Mouse (Mus musculus) liver, adult 2 months (tissue): ENCODE measurements at regions not wholly inside any gene's neighbourhood (a gene's known extent, or its start where the extent isn't known, plus 50 kb on each side); places are given as distances from the start of the nearest gene placed in this dataset.
A peak's percentile ranks its signal among the peaks of the same experiment; 100 is the strongest.

ENCODE experiments used
- DNase-seq: peaks from one replicate; pipeline ENCODE4 v3.0.0-alpha.2; 2011; ENCODE audit warnings: low read depth, low spot score; ENCODE audit errors: extremely low read depth
- H3K27ac ChIP-seq: fragments of 200-500 bp; replicated peaks from 2 replicates; pipeline ENCODE4 v1.5.1; 2012; ENCODE audit warnings: low read depth, mild to moderate bottlenecking, control low read depth, inconsistent platforms, low read length; ENCODE audit not compliant: insufficient read depth
- H3K27me3 ChIP-seq: fragments of 200-500 bp; 2 replicates; pipeline ENCODE4 v1.6.1; 2012; ENCODE audit warnings: mild to moderate bottlenecking, moderate library complexity, low read length, inconsistent platforms; ENCODE audit not compliant: control insufficient read depth, insufficient read depth
- H3K36me3 ChIP-seq: fragments of 200-500 bp; 2 replicates; pipeline ENCODE4 v1.6.1; 2012; ENCODE audit warnings: low read length, inconsistent platforms; ENCODE audit not compliant: control insufficient read depth, insufficient read depth
- H3K4me1 ChIP-seq: fragments of 200-500 bp; 2 replicates; pipeline ENCODE4 v1.6.1; 2011; ENCODE audit warnings: low read length; ENCODE audit not compliant: control insufficient read depth, insufficient read depth
- H3K4me3 ChIP-seq: fragments of 200-500 bp; 2 replicates; pipeline ENCODE4 v1.5.1; 2011; ENCODE audit warnings: low read depth, mild to moderate bottlenecking, control low read depth, low read length, moderate library complexity; ENCODE audit not compliant: insufficient read depth
- H3K79me2 ChIP-seq: fragments of 200-500 bp; 2 replicates; pipeline ENCODE4 v1.6.1; 2012; ENCODE audit warnings: inconsistent platforms, mild to moderate bottlenecking, low read length, moderate library complexity; ENCODE audit not compliant: control insufficient read depth, insufficient read depth
- H3K9ac ChIP-seq: fragments of 200-500 bp; 2 replicates; pipeline ENCODE4 v1.6.1; 2012; ENCODE audit warnings: low read depth, mild to moderate bottlenecking, control low read depth, inconsistent platforms, low read length
- CTCF ChIP-seq: fragments of 200-500 bp; IDR thresholded peaks from 2 replicates; pipeline ENCODE4 v1.5.1; 2011; ENCODE audit warnings: low read depth, low read length, control low read depth
- POLR2A ChIP-seq: fragments of 200-500 bp; IDR thresholded peaks from 2 replicates; pipeline ENCODE4 v1.6.1; 2011; ENCODE audit warnings: low read length, control low read depth; ENCODE audit not compliant: insufficient read depth; ENCODE audit errors: extremely low read depth
- WGBS: fragments of 180-500 bp; shearing (Covaris S2); methylation state at CpG from one replicate; pipeline ENCODE4 v1.1.7; 2018; 5-methylcytosine and 5-hydroxymethylcytosine counted together

DNA sequence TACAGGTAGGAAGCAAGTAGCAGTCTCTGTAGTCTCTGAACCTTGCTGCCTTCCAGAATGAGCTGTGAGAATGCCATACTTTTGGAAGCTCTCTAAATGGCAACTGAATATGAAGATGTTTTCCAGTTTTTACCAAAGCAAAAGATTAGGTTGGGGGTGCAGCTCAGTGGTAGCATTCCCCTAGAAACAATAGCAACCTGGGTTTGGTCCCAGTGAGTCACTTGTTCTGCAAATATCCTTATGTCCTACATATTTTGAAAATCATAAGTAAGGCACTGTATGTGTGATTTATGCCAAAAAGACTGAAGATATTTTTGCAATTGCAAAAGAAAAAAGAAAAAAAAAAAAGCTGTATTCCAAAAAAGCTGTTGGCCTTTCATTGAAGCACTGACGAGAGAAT, 118.6 kb upstream of the Car8 start:
- H3K27ac ChIP-seq = no peak overlapping the region
- no peaks in the 10 kb centered on the region for H3K79me2 ChIP-seq
- no peak for DNase-seq
- TF ChIP-seq POLR2A (no peak), CTCF (no peak)
- H3K36me3 ChIP-seq = no peaks in the 10 kb centered on the region
- H3K4me3 ChIP-seq = no peak overlapping the region
- no peak overlapping the region for H3K9ac ChIP-seq
- peaks cover 18% of the 10 kb centered on the region; the same call in 1 of the 2 replicates for H3K4me1 ChIP-seq
- 91% methylated on average over 1 of the region's 1 CpGs for WGBS
- no peaks in the 10 kb centered on the region for H3K27me3 ChIP-seq

DNA sequence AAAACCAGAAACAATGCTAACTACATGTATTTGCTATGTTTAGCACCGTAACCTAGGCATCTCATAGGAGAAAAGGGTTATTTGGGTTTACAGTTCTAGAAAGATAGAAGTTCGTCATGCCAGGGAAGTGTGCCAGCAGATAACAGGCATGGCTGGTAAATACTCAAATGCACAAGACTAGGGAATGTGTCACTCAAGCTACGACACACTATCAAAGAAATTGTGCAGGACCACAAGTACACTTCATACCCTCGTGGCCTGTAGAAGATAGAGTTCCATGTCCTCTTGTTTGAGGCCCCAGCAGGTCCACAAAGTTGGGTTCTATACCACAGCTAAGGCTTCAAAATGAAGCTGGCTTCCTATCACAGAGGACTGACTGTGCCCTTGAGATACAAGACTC, 103.1 kb upstream of the Car8 start:
- Histone ChIP-seq H3K27ac (no peak overlapping the region), H3K36me3 (no peaks in the 10 kb centered on the region), H3K4me1 (no peaks in the 10 kb centered on the region), H3K27me3 (no peaks in the 10 kb centered on the region), H3K4me3 (no peak overlapping the region), H3K79me2 (no peaks in the 10 kb centered on the region), H3K9ac (no peak overlapping the region)
- no peak for TF ChIP-seq CTCF
- TF ChIP-seq POLR2A = no peak
- WGBS = 54% methylated on average over 4 of the region's 4 CpGs
- DNase-seq = peak; percentile 48

DNA sequence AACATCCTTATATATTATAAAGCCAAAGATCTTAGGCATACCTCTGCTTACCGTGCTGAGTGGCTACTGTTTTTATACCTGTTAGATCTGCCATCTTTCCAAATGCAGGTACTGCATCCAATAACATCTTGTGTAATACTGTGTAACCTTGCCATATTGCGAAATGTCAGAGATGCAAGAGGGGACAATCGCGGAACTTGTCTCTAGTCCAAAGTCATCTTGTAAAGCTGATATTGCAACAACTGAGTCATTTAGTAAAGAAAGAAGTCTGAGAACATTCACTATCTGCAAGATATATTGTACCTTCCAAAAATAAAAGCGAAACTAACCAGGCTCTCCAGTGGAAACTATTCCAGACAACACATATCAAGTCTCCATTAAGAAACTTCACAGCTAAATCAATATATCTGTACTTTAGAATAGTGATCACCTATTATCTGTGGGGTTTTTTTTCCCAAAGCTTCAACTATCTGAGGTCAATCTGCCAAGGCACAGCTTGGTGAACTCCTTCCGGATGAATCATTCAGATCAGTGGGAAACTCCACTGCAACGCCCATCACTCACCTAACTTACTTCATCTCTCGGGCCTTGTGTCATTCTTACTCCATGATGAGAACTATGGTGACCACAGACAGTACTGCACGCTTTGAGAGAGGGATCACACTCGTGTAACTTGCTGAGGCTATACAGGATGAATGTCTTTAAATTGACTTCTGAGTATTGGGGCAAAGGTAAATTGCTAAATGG, 70.6 kb upstream of the Car8 start:
- H3K27me3 ChIP-seq = no peaks in the 10 kb centered on the region
- H3K36me3 ChIP-seq = no peaks in the 10 kb centered on the region
- peak; percentile 99 for DNase-seq
- H3K4me3 ChIP-seq = no peak overlapping the region
- no peak overlapping the region for H3K9ac ChIP-seq
- TF ChIP-seq POLR2A (no peak), CTCF (no peak)
- WGBS = 33% methylated on average over 10 of the region's 10 CpGs
- peaks cover 6% of the 10 kb centered on the region for H3K4me1 ChIP-seq
- H3K79me2 ChIP-seq = no peaks in the 10 kb centered on the region
- peak overlapping the region; percentile 68 for H3K27ac ChIP-seq

DNA sequence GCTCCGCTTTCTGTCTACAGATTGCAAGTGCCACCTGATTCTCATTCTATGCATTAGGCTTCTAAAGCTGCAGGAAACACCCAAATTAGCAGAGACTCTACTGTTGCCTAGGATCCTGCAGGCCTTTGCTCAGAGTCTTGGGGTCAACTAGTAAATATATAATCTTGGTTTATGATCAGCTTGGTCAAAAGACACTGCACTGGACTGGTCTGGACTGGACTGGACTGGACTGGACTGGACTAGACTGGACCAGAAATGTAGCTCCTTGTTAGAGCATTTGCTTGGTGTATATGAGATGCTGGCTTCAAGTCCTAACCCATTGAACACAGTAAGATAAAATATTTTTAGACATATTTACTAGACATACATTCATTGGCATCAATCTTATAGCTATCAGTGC, 53.7 kb upstream of the Car8 start:
- no peaks in the 10 kb centered on the region for H3K79me2 ChIP-seq
- WGBS = 96% methylated on average over 1 of the region's 1 CpGs
- H3K4me3 ChIP-seq = no peak overlapping the region
- no peak overlapping the region for H3K9ac ChIP-seq
- no peak overlapping the region for H3K27ac ChIP-seq
- no peaks in the 10 kb centered on the region for H3K4me1 ChIP-seq
- DNase-seq = no peak
- TF ChIP-seq CTCF (no peak), POLR2A (no peak)
- H3K36me3 ChIP-seq = no peaks in the 10 kb centered on the region
- H3K27me3 ChIP-seq = no peaks in the 10 kb centered on the region

DNA sequence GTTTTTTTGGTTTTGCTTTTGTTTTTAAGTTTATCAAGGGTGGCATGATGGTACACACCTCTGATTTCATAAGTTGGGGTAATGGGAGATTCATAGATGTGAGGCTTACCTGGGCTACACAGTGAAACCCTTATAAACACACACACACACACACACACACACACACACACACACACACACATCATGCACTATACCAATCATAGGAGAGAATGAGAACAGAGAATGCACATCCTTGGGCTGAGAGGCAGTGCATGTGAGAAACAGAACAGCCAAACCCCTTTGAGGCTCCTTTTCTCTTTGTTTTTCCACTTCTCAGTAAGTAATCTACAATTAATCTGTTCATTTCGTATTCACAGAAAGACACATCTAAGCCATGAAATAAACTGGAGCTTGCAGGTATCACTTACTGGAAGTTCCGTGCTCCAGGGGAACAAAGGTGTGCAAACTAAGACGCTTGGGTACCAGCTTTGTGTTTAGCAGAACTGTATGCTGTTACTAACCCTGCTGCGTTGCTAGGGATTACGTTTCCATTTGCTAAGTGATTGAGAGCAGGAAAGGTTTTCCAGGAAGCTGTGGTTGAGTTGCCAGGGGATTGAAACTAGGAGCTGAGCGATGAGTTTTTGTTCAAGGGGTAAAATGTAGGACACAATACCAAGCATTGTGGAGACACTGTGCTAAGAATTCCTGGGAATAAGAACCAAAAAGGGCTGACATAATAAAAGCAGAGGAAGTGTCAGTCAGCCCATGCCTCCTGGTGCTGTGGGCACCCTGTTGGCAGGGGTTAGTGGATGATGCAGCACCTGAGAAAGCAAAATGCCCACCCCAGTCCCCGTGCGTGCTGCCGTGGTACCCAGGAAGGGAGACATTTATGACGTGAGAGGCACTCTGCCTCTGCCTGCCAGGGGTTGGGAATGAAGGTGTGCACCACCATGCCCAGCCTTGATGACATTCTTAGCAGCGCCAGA, 53.0 kb upstream of the Car8 start:
- no peak overlapping the region for H3K4me3 ChIP-seq
- H3K27me3 ChIP-seq = no peaks in the 10 kb centered on the region
- no peaks in the 10 kb centered on the region for H3K79me2 ChIP-seq
- no peak overlapping the region for H3K27ac ChIP-seq
- no peak for DNase-seq
- WGBS = 85% methylated on average over 11 of the region's 11 CpGs
- H3K9ac ChIP-seq = no peak overlapping the region
- no peaks in the 10 kb centered on the region for H3K4me1 ChIP-seq
- TF ChIP-seq POLR2A (no peak), CTCF (no peak)
- H3K36me3 ChIP-seq = no peaks in the 10 kb centered on the region
